Mouse (Mus musculus) E14TG2a.4 (cell line): ENCODE measurements around the gene Cbln1.

ENCODE experiments used
- H3K27me3 ChIP-seq: 2 replicates; pipeline ENCODE4 v1.6.1; 2014; ENCODE audit warnings: low read length, control low read depth; ENCODE audit not compliant: insufficient read depth
- H3K36me3 ChIP-seq: 2 replicates; pipeline ENCODE4 v1.6.1; 2014; ENCODE audit warnings: low read length, control low read depth; ENCODE audit not compliant: insufficient read depth
- H3K4me1 ChIP-seq: replicated peaks from 2 replicates; pipeline ENCODE4 v1.6.1; 2014; ENCODE audit warnings: low read depth, low read length, control low read depth
- H3K4me3 ChIP-seq: replicated peaks from 2 replicates; pipeline ENCODE4 v1.5.1; 2014; ENCODE audit warnings: mild to moderate bottlenecking, low read length
- H3K9me3 ChIP-seq: 2 replicates; pipeline ENCODE4 v1.6.1; 2014; ENCODE audit warnings: low read length, control low read depth
- CTCF ChIP-seq: conservative IDR thresholded peaks from 2 replicates; pipeline ENCODE4 v1.5.1; 2014; ENCODE audit warnings: low read length
- NANOG ChIP-seq: IDR thresholded peaks from 2 replicates; pipeline ENCODE4 v1.6.1; 2014; ENCODE audit warnings: borderline replicate concordance, low read length, mixed read lengths
- POU5F1 ChIP-seq: IDR thresholded peaks from 2 replicates; pipeline ENCODE4 v1.6.1; 2014; ENCODE audit warnings: low read length, borderline replicate concordance

The Cbln1 gene

DNA sequence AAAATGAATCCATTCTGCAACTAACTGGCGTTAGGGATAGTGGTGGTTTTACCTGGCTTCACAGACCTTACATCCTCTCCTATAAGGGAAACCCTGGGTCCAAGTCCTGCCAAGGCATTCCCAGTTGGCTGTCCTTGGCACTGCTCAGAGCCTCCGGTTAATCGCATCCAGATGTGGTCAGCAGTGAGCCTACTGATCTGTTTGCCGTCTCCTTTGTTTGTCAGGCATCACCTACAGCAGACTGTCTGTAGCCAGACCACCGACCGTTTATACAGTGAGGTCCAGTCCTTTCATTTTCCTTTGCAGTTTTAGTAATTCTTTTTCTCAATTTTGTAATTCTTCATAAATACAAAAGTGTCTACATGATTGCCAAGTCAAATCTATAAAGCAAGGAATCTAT is 25.2 kb upstream of the Cbln1 start:
- Histone ChIP-seq H3K4me3 (no peak overlapping the region), H3K27me3 (no peaks in the 10 kb centered on the region), H3K9me3 (no peaks in the 10 kb centered on the region), H3K4me1 (peaks cover 9% of the 10 kb centered on the region; the same call in 1 of the 2 replicates), H3K36me3 (no peaks in the 10 kb centered on the region)
- no peak for TF ChIP-seq POU5F1
- no peak for TF ChIP-seq CTCF
- no peak for TF ChIP-seq NANOG

GRCm38 (mm10) chr8:87496511-87496910 is 24.1 kb upstream of the Cbln1 start:
- Histone ChIP-seq H3K4me3 (no peak overlapping the region), H3K9me3 (no peaks in the 10 kb centered on the region), H3K36me3 (no peaks in the 10 kb centered on the region), H3K4me1 (peaks cover 9% of the 10 kb centered on the region; the same call in 1 of the 2 replicates), H3K27me3 (no peaks in the 10 kb centered on the region)
- TF ChIP-seq POU5F1 (no peak), NANOG (no peak), CTCF (no peak)

GRCm38 (mm10) chr8:87494862-87495261 is 22.5 kb upstream of the Cbln1 start:
- peaks cover 1% of the 10 kb centered on the region; the same call in 1 of the 2 replicates for H3K36me3 ChIP-seq
- H3K4me3 ChIP-seq = no peak overlapping the region
- peaks cover 5% of the 10 kb centered on the region; the same call in 1 of the 2 replicates for H3K4me1 ChIP-seq
- TF ChIP-seq CTCF (no peak), POU5F1 (no peak), NANOG (no peak)
- no peaks in the 10 kb centered on the region for H3K27me3 ChIP-seq
- no peaks in the 10 kb centered on the region for H3K9me3 ChIP-seq

GRCm38 (mm10) chr8:87489841-87490415 is 17.5 kb upstream of the Cbln1 start:
- TF ChIP-seq CTCF (no peak), NANOG (no peak), POU5F1 (no peak)
- Histone ChIP-seq H3K27me3 (no peaks in the 10 kb centered on the region), H3K36me3 (peaks cover 6% of the 10 kb centered on the region; the same call in 1 of the 2 replicates), H3K9me3 (no peaks in the 10 kb centered on the region), H3K4me1 (peaks cover 13% of the 10 kb centered on the region), H3K4me3 (no peak overlapping the region)

- no peaks in the 10 kb centered on the region for H3K36me3 ChIP-seq
- TF ChIP-seq NANOG (no peak), CTCF (no peak), POU5F1 (no peak)
- H3K9me3 ChIP-seq = no peaks in the 10 kb centered on the region
- H3K4me3 ChIP-seq = no peak overlapping the region
- H3K27me3 ChIP-seq = no peaks in the 10 kb centered on the region
- no peaks in the 10 kb centered on the region for H3K4me1 ChIP-seq
These were observed 9.0 kb upstream of the Cbln1 start for GRCm38 (mm10) chr8:87481396-87481795.

DNA sequence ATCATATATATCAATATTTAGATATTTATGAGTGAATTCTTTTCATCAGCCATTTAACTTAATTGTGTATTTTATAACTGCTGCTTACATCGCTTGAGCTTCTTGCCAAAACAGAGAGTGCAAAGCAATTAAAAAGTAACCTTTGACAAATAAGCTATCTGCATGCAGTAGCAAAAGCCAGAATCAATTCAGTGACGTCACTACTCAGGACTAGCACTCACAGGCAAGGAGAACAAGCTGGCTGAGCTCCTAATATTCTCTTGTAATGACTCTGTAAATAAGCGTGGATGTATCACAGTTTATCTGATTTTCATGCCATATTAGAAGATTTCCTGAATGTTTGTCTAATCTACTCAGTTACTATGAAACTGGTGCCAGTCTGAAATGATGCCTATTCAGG is 5.8 kb upstream of the Cbln1 start:
- TF ChIP-seq CTCF = no peak
- TF ChIP-seq POU5F1 = no peak
- no peak for TF ChIP-seq NANOG

DNA sequence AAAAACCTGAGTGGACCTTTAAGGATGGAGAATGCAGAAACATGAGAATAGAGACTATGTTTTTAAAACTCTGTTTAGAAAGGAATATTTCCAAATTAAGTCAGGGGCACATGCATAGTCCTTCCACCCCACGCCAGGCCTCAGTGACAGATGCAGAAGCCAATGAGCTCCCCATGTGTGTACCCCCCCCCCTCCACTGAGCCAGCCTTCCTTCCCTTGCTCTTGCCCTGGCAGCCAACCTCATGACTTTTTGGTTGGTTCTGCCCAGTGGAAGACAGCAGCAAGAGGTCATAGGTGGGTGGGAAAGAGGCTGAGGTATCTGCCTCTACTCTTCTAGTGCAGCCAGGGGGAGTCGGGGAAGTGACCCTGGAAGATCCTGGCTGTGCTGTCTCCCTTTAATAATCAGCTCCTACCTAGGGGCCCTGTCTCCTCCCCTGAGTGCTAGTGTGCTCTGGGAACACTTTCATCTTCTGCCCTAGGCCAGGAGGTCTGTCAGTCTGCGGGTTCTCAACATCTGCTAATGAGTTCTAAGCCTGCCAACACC is 4.8 kb upstream of the Cbln1 start:
- Histone ChIP-seq H3K27me3 (peaks cover 25% of the 10 kb centered on the region), H3K4me3 (no peak overlapping the region)

More for the DNA sequence above, 5.8 kb upstream of the Cbln1 start:
- H3K4me3 ChIP-seq = no peak overlapping the region
- no peaks in the 10 kb centered on the region for H3K9me3 ChIP-seq
- H3K4me1 ChIP-seq = peaks cover 14% of the 10 kb centered on the region
- H3K27me3 ChIP-seq = peaks cover 21% of the 10 kb centered on the region
- no peaks in the 10 kb centered on the region for H3K36me3 ChIP-seq

GRCm38 (mm10) chr8:87475551-87475950 is 3.1 kb upstream of the Cbln1 start:
- peaks cover 29% of the 10 kb centered on the region for H3K4me1 ChIP-seq
- H3K27me3 ChIP-seq = peaks cover 40% of the 10 kb centered on the region
- H3K36me3 ChIP-seq = no peaks in the 10 kb centered on the region
- H3K4me3 ChIP-seq = no peak overlapping the region
- no peaks in the 10 kb centered on the region for H3K9me3 ChIP-seq
- TF ChIP-seq NANOG = no peak
- TF ChIP-seq POU5F1 = no peak
- TF ChIP-seq CTCF = no peak

More for the DNA sequence above, 4.8 kb upstream of the Cbln1 start:
- no peak for TF ChIP-seq NANOG
- TF ChIP-seq POU5F1 = no peak
- no peak for TF ChIP-seq CTCF
- Histone ChIP-seq H3K36me3 (no peaks in the 10 kb centered on the region), H3K4me1 (peaks cover 14% of the 10 kb centered on the region), H3K9me3 (no peaks in the 10 kb centered on the region)

- H3K4me1 ChIP-seq = peaks cover 41% of the 10 kb centered on the region
- no peak overlapping the region for H3K4me3 ChIP-seq
- H3K9me3 ChIP-seq = no peaks in the 10 kb centered on the region
- TF ChIP-seq POU5F1 (no peak), CTCF (no peak), NANOG (no peak)
- H3K36me3 ChIP-seq = no peaks in the 10 kb centered on the region
- H3K27me3 ChIP-seq = peaks cover 52% of the 10 kb centered on the region
These were observed 2.0 kb upstream of the Cbln1 start for GRCm38 (mm10) chr8:87474379-87474778.
